Mouse (Mus musculus) hematopoietic multipotent progenitor cell, adult 10-12 weeks (in vitro differentiated cells): ENCODE measurements around the gene Tmem150c. TPM values are rescaled to one million over a fixed set of nuclear protein-coding genes. Genes with fewer than 3 reads are reported as not detected.

Experiments
- polyA plus RNA-seq: library from polyadenylated mRNA; stranded (reverse); fragments of >175 nt; gene quantifications from 2 replicates; pipeline ENCODE4 v1.2.3, GENCODE M21; 2012; ENCODE audit warnings: low replicate concordance

Gene Tmem150c
- 0.37 and 0.71 TPM in 2 replicates for polyA plus RNA-seq

GRCm38 (mm10) chr5:100159638-100159973 lies at the start of gene Tmem150c:
TSS of gene Tmem150c (minus strand) at chr5:100159808.

GRCm38 (mm10) chr5:100039602-100040142 lies 119.9 kb downstream of the Tmem150c start, which contains the start of the genes Hnrnpdl and Enoph1:
TSS of gene Hnrnpdl (minus strand) at chr5:100039664.
TSS of gene Enoph1 (plus strand) at chr5:100039985.

Other genes starting within 250 kb of the Tmem150c start
- 148 and 239 TPM in 2 replicates for gene Hnrnpd, start 180.9 kb downstream of the Tmem150c start, polyA plus RNA-seq
- gene 4930524J08Rik, start 180.7 kb downstream of the Tmem150c start, polyA plus RNA-seq: 1.9 and 2.5 TPM in 2 replicates
- 151 and 224 TPM in 2 replicates for gene Hnrnpdl, start 120.1 kb downstream of the Tmem150c start, polyA plus RNA-seq
- 13.4 and 13.5 TPM in 2 replicates for gene Enoph1, start 119.8 kb downstream of the Tmem150c start, polyA plus RNA-seq